Mouse (Mus musculus) cerebellum, postnatal 10 days (tissue): ENCODE results near the gene Ddx47.

Experiments
- DNase-seq, 2 experiments: peaks; one replicate each; pipeline ENCODE4 v3.0.0; 2021; ENCODE audit warnings: mixed read lengths in 2 of 2

Gene Ddx47

DNA sequence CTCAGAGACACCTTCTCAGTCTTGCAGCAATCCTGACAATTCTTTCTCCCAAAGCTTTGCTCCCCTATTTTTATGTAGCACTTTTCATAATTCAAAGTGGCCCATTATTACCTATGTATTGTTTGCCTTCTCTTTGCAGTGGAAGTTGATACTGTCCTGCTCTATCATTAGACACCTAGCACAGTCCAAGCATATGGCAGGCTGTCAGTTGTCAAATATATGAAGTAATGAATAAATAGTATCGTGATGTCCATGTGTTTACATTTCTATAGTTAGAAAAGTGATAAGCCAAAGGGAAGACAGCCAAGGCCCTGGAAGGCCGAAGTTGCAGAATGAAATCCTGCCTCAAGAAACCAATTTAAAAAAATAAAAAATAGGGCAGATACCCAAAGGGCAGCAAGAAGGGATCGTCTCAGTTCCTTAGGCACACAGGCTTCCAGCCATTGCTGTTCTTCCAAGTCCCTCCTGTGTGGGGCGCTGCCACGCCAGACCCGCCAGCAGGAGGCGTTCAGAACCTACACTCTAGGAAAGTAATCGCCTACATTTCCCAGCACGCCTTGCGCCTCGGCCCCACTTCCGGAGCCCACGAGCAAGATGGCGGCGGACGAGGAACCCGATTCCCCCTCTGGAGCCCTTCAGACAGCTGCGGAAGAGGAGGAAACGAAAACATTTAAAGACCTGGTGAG is at the start of gene Ddx47:
TSS of gene Ddx47 (plus strand) at position 565 of the 686 bp plus-strand sequence.
- peak; percentile 97 for DNase-seq

DNA sequence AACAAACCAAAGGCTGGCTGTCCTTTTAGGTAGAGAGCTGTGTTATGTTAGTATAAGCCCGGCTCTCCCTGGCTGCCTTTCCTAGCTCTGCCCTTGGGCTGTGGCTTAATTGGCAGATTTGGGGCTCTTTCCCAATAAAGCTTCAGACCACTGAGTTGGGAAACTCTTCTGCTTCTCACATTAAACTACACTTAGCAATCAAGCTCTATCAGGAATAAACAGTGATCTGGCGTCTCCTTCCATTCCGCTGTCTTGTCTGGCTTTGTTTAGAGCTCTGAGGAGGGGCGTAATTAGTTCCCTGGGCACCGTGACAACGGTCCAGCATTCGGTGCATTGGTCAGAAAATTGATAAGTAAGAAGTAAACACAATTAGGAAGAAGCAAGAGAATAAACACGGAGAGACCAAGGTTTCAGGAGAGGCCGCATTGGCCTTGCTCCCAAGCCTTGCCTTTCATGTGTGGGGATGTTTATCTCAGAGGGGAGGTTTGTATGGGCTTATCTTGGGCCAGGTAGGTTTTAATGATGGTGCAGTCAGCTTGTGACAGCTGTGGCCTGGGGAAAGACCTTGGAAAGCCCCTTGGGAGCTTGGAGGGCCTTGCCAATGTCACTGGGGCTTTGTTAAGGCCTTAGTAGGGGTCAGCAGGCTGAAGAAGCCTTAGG is 49.4 kb upstream of the Ddx47 start:
- peak; percentile 46 to 53 for DNase-seq

DNA sequence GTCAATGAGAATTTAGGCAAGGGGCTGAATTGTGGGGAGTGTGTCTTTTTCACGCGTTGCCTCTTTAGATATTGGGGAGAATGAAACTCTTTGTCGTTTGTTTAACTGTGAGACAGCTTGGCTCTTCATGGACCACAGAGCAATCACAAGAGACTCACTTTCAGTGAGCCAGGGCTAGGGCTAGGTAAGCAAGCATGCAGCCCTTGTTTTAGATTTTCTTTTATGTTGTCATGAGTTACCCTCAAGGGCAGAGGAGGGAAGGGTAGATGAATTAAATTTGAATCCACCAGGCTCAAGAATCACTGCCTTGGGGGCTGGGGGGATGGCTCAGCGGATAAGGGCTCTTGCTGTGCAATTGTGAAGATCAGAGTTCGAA is 48.9 kb upstream of the Ddx47 start:
- DNase-seq: peak in 1 of 2 experiments; percentile 18

DNA sequence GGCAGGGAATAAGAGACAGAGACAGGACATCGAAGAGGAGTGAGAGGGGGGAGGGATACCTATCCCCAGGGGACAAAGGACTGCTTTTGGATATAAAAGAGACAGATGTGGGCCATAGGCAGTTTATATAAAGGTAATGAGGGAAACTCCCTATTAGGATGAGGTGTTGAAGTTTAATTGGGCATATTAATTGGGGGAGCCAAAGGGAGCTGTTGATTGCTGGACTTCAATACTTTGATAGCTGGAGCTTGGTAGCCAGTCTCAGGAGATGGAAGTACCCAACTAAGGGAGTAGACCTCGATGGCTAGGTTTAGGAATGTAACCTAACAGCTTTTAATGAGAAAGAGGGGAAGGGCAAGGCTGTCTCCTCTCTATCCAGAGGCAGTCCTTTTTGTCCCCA is 47.5 kb upstream of the Ddx47 start:
- DNase-seq: no peak

DNA sequence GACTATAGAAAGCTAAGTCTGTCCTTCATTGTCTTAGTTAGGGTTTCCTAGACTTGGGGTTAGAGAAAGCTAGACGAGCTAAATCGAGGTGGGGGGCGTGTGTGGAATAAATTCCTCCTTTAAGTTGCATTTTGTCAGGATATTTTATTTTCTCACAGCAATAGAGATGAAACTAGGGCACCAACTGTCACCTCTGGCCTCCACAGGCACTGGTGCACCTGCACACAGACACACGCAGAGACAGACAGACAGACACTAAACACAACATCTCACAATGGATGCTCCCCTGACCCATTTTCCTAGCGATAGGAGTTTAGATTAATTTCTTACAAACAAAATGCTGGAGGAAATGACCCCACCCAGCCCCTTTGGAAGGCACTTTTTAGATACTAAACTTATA is 44.7 kb upstream of the Ddx47 start:
- DNase-seq: no peak

DNA sequence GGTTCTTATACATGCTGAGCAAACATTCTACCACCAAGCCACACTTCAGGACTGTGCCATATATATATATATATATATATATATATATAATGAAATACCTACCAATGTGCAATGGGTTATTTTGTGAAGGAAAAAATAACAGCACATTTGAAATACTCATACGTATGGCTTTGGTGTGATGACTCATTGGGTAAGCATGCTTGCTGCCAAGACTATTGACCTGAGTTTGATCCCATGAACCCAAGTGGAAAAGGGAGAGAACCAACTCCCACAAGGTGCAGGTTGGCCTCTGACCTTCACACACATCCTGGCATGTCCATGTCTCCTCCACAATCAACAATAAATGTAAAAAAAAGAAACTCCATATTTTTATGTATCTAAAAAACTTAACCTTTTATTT is 43.1 kb upstream of the Ddx47 start:
- DNase-seq: no peak

DNA sequence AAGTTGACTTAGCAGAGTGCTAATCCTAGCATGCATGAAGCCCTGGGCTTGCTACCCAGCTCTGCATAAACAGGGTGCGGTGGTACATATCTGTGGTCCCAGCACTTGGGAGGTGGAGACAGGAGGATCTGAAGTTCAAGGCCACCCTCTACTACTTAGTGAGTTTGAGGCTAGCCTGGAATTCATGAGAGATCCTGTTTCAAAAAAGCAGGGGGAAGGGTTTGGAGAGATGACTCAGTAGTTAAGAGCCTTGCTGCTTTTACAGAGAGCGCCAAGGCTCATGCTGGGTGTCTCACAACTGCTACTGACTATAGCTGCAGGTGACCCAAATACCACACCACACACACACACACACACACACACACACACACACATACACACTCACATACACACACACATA is 41.9 kb upstream of the Ddx47 start:
- DNase-seq: no peak

DNA sequence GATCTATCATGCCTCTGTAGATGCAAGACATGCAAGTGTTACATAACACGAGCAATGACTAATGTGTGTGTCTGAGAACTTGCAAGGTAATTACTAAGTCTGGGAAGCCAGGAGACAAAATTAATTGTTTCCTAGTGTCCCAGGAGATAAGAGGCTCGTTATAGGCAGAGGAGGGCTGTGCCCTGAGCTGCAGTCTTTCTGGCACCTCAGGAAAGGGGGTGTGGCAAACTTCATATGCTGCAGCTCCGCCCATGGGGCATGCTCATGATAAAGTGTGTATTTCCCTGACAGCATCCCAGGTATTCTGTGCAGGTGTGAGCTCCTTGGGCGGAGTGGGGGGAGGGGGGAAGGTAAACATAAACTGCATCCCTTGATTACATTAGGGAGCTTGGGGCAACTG is 39.3 kb upstream of the Ddx47 start:
- DNase-seq: no peak

DNA sequence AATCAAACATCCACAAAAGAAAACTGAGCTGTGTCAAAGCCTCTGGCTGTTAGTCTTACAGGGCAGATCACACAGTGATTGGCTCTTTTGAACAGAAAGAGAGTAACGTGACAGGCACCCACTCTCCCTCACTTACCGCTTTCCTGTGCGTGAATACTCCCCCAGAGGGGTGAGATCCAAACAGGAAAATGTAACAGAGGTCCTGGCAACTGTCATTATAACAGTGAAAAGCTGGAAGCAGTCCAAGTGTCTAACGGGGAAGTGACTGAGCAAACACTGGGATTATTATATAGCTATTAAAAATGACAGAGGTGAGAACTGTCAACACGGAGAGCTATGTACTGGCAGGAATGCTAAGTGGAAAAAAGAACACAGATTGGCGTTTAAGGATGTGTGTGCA is 34.8 kb upstream of the Ddx47 start:
- peak in 1 of 2 experiments; percentile 33 for DNase-seq

DNA sequence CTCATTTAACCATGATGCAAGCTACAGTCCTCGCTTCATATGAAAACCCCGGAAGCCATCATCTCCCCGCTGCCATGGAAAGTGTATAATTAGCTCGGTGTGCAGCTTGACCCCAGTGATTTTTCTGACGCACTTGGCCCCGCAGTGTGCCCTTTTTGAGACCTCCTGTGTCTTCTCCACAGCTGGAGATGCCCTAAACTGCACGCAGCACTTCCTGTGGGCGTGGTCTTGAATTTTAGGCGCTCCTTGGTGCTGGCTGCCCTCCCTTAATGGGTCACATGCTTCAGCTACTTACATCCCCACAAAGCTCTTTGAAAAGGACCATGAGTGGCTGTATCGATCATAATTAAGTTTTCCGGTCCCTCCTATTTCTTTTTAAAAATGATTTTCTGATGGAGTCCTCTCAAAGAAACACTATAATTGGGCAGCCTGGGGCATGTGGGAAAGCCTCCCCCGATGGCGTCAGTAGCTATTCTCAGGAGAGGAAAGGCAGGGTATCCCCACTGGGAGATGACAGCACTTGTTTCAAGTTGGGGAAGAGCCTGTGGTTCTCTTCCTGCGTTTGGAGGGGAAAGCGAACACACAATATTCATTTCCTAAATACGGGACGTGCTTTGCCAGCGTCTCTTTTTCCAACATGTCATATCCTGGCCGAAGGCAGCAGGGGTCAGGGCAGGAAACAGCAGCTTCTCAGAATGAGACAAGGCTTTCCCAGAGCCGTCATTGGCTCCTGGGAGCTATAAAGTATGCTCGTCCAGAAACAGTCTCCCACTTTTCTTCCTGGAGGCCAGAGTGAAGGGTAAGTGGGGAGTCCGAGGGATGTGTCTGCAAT is 30.0 kb upstream of the Ddx47 start, which contains the start of gene Apold1:
TSS of gene Apold1 (plus strand) at position 488 of the 832 bp plus-strand sequence.
- DNase-seq: no peak

DNA sequence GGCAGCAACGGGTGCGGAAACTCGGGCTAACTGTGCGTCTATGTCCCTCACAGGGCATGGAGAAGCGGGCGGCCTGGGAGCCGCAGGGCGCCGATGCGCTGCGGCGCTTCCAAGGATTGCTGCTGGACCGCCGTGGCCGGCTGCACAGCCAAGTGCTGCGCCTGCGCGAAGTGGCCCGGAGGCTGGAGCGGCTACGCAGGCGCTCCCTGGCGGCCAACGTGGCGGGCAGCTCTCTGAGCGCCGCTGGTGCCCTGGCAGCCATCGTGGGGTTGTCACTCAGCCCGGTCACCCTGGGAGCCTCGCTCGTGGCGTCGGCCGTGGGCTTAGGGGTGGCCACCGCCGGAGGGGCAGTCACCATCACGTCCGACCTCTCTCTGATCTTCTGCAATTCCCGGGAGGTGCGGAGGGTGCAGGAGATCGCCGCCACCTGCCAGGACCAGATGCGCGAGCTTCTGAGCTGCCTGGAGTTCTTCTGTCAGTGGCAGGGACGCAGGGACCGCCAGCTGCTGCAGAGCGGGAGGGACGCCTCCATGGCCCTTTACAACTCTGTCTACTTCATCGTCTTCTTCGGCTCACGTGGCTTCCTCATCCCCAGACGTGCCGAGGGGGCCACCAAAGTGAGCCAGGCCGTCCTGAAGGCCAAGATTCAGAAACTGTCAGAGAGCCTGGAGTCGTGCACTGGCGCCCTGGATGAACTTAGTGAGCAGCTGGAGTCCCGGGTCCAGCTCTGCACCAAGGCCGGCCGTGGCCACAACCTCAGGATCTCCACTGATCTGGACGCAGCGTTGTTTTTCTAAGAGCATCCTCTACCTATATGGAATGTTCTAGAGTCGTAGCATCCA is 27.7 kb upstream of the Ddx47 start:
- peak; percentile 93 to 96 for DNase-seq

DNA sequence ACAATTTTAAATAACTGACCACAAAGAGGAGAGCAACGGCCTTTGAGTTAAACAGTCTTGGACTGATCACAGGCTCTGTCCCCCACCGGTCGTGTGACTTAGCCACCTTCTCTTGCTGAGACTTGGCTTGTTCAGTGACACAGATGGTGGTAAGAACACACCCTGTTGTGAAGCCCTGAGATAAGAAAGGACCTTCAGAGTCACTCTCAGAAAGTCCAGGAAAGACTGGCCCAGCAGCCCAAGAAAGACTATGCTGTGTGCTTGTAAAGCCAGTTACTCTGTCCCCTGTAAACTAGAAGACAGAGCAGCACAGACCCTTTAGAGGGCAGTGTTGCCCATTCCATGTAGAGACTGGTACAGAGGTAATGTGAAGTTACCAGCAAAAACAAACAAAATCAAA is 26.7 kb upstream of the Ddx47 start:
- peak; percentile 59 to 60 for DNase-seq

DNA sequence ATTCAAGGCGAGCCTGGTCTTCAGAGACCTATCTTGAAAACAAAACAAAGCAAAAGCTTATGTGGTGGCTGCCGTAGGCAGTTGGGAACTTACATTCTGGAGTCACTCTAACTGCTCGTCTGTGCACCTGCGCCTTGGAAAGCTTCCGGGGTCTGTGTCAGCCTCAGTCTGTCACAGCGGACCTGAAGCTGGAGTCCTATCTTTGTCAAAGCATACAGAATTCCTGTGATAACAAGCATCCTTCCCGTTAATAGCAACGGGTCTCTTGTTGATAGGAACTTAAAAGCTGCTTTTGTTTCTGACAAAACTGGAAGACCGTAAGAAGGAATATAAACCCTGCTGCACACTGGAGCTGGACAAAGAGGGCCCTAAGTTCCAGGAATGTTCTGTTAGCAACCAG is 23.0 kb upstream of the Ddx47 start:
- DNase-seq: no peak

DNA sequence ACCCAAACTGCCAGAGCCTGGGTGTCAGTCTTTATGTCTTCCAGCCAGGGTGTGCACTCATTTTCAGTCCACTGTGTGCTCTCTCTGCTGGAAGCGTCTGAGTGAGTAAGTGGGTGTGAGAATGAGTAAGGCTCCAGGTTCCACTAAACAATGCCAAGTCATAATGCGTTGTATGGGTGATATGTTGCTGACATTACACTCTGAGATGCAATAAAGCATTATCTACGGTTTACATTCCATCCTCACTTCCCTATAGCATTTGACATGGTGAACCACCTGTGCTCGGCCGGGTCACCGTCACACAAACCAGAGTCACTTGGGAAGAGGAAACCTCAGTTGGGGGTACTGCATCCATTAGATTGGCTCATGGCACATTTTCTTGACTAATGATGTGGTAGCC is 20.7 kb upstream of the Ddx47 start:
- DNase-seq: no peak

DNA sequence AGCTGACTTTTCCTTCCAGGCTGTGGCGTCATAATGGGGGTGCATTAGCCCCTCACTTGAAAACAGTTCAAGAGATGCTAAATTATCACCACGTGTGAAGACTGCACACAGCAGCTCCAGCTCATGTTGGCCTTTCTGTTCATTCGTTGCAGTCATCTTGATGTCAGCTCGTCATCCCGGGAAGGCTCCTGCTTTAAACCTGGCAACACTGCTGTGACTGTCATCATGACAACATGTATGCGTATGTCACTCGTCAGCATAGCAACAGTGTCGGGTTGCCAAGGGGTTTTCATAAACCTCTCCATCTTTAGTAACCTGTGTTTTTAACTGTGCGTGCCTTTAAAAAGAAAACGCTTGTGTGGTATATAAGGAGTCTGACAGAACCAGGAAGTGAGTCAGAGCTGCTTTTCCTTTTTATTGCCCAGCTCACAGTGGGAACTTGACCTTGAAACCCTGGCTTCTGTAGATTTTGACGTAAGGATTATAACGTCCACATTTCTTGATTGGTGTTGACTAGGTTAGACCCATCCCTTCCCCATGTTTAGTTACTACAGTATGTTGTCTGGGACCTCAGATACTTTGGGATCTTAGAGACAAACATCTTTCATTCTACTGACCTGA is 17.3 kb upstream of the Ddx47 start:
- no peak for DNase-seq

DNA sequence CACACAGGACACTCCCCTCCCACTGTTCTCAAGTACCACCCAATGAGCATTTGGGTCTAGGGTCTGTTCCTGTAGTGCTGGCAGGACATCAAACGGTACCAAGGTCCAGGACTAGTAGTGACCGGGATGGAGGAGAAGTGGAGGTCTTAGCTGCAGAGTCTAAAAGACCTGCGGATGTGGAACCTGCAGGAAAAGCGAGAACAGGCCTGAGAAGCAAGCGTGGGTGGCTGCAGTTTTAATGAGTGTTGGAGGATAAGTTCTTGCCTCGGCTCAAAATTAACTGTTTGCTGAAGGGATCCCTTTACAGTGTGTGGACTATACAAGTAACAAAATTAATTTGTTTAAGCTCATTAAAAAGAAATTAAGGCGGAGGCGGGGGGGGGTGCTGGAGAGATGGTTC is 16.4 kb upstream of the Ddx47 start:
- no peak for DNase-seq

DNA sequence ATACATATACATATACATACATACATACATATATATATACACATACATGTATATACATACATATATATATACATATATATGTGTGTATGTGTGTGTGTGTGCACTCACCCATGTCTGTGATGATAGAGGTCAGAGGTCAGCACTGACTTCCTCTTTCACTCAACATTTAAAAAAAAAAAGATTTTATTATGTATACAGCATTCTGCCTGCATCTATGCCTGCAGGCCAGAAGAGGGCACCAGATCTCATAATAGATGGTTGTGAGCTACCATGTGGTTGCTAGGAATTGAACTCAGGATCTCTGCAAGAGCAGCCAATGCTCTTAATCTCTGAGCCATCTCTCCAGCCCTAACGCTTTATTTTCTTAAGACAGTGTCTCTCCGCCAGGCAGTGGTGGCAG is 14.5 kb upstream of the Ddx47 start:
- DNase-seq: no peak

DNA sequence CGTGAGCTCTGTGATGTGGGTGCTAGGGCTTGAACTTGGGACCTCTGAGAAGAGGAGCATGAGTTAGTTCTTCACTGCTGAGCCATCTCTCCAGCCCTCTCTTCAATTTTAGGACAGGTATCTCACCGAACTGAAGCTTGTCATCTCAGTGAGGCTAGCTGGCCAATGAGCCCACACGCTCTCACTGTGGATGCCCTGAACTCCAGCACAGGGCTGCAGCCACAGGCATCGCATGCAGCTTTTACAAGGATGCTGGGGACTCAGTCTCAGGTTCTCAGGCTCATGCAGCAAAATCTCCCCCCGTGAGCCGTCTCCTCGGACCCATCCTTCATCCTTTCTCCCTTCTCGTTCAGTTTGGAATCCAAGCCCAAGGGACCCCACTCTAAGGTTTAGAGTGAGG is 13.3 kb upstream of the Ddx47 start:
- DNase-seq: no peak

DNA sequence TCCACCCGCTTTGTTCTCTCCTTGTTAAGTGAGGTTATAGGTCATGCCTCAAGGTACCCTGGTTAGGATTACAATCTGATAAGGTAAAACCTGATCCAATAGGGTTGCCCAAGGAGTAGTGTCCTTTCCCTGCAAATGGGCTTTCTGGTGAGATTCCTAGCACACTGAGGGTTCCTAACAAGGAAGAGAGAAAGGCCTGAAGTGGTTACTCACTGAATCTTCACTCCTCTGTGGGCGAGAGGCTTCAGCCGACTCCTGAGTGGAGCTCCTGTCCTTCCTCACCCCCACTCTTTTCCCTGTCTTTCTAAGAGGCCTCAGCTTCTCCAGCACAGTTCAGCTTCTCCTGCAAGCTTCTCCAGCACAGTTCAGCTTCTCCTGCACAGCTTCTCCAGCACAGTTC is 12.6 kb upstream of the Ddx47 start:
- no peak for DNase-seq

DNA sequence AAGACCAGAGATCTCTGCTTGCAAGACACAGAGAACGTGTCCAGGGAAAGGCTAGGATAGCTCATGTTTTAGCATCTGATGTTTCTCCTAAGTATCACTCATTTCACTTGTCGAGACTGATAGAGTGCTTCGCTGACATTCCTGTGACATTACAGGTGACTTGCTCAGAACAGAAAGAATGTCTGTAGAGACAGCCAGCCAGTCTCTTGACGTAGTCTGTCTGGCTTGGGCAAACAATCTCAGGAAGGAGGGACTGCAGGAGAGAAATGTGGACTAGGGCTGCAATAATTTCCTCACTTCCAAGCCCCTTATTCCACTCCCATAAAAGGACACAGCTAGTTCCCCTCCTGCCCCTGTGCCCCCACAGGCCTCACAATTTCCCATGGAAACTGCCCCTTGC is 11.1 kb upstream of the Ddx47 start:
- no peak for DNase-seq

DNA sequence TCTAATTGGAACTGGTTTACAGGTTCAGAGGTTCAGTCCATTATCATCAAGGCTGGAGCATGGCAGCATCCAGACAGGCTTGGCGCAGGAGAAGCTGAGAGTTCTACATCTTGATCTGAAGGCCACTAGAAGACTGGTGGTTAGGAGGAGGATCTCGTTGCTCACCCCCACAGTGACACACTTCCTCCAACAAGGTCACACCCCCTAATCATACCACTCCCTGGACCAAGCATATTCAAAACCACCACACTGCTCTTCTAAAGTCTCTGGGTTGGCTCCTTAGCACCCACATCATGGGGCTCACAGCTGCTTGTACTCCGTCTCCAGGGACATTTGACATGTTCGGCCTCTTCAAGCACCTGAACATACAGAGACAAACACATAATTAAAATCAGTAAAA is 9.4 kb upstream of the Ddx47 start:
- DNase-seq: no peak

DNA sequence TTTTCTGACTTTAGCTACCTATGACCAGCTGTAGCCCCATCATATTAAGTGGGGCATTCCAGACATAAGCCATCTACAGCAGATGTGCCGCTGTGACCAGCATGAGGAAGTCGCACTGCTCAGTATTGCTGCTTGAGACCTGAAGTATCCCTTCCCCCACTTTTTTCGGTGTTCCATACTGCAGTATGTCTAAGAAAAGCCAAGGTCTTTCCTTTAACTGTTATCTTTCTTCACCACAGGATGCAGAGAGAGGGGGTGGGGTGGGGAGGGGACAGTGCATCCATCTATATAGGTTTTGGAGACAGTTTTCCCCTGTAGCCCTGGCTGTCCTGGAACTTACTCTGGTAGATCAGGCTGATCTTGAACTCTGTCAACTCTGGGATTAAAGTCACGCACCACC is 5.0 kb upstream of the Ddx47 start:
- no peak for DNase-seq

DNA sequence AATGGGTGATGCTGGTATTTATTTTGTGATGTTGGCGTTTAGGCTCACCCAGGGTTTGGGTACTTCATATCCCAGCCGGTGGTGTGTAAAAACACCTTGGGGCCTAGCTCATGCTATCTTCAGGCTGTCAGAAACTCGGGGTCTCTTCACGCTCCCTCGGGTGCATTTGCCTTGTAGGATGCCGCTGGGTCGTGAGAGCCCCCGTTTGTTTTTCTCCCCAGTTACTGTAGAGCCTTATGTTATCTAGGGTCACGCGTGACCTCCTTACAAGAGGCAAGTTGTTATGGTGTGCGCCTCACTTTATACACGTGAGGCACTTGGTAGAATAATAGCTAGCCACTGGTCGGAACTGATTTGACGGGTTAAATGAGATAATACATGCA is 313 bp downstream of the Ddx47 start:
- no peak for DNase-seq
